Mouse (Mus musculus) kidney, postnatal 10 days (tissue): ENCODE results near the gene Nos1ap.

Source experiments
- DNase-seq: peaks from one replicate; pipeline ENCODE4 v3.0.0; 2021; ENCODE audit warnings: mixed read lengths

Nos1ap gene

DNA sequence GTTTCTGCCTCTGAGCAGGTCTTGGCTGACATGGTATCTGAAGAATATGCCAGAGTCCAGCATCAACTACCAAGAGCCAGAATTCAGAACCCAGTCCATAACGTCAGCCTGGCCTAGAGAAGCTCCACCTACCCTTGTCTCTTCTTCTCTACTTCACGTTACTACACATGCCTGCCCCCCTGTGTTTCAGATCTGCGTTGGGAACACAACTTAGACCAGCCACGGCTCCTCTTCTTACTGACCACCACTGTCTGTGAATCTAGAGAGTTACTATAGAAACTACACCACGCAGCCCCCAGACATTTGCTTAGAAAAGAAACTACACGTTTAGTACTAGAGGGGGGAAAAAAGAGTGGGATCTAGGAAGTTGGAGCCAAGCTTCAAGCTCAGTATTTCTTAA, 2.9 kb downstream of the Nos1ap start:
- no peak for DNase-seq

DNA sequence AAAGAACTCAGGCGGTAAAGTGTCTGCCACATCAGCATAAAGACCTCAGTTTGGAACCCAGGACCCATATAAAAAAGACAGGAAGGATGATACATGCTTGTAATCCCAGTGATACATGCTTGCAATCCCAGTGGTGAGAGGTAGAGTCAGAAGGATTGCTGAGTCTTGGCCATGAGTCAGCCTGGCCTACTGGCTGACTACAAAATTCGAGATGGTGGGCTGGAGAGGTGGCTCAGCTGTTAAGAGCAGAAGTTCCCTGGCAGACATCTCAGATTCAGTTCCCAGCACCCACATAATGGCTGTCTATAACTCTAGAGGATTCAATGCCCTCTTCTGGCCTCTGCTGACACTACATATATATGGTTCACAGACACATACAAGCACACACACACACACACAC, 5.7 kb downstream of the Nos1ap start:
- DNase-seq, result no peak

DNA sequence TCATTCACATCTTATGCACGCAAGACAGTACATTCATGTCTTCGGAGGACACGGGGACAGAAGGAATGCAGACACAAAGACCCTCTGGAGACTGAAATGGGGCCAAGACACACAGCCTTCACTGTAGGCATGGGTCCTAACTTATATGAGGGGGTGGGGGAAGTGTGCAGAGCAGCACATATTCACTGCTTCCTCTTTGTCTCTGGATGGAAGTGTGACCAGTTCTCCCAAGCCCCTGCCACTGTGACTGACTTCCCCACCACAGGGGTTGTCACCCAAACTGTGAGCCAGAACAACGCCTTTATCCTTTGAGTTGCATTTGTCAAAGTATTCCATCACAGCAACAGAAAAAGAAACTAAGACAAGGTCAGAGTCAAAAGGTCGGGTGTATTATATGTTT, 7.3 kb downstream of the Nos1ap start:
- no peak for DNase-seq

DNA sequence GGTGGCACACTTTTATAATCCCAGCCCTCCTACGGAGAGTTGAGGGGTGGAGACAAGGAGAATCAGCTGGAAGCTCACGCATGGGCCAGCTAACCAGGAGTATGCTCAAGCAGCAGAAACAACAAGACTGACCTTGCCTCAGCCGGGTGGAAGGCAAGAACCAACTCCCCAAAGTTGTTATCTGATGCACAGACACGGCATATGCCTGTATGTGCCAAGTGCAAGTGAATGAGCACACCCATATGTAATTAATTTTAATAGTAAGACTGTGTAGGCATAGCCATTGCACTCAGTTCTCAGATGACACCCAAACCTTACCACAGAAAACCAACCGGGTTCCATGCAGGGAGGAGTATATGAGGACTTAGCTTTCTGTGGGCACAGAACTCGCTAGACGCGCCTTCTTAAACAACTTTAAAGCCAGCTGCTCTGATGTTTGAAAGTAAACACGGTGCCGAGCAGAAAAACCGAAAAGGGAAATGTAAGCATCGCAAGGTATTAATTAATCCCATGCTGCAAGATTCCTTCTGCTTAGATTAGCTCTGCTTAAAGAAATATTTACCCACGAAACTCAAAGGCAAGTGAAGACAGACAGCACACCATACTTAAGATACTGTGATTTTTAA, 9.1 kb downstream of the Nos1ap start:
- no peak for DNase-seq

DNA sequence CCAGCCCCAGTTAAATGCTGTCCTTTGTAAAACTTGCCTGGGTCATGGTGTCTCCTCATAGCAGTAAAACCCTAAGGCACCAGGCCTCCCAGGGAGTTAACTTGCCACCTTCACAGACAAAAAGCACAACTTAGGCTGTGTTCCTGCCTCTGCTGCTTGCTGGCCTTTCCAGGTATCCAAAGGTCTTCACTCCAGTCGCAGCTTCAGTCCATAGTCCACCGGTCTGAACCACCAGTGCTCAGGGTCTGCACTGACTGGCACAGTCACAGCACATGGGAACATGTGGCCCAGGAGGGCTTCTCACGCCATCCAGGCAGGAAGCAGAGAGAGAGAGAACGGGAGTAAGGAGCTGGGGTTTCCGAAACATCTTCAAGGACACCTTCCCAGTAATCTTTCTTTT, 10.2 kb downstream of the Nos1ap start:
- no peak for DNase-seq

DNA sequence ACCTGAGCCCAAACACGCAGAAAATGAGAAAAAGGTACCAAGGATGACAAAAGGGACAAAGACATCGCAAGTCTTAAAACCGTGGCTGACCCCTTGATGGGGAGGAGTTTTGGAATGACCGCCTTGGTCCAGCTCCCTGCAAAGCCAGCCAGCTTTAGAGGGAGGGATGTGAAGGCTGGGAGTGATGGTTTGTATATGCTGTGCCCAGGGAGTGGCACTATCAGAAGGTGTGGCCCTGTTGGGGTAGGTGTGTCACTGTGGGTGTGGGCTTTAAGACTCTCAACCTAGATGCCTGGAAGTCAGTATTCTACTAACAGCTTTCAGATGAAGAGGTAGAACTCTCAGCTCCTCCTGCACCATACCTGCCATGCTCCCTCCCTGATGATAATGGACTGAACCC, 10.6 kb downstream of the Nos1ap start:
- no peak for DNase-seq

DNA sequence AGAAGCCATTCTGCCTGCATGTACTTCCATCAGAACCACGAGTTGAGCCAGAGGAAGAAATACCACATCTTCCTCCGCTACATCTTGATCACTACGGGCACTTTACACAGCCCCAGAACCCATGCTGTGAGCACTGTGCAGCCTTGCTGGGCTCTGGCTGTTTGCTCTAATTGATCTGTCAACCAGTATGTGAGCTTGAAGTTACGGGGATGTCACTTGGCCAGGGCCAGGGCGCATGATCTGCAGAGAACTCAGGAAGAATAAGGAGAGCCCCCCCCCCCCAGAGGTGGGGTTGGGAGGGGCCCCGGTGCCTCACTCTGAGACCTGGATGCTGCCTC, 13.0 kb downstream of the Nos1ap start:
- DNase-seq, result no peak

DNA sequence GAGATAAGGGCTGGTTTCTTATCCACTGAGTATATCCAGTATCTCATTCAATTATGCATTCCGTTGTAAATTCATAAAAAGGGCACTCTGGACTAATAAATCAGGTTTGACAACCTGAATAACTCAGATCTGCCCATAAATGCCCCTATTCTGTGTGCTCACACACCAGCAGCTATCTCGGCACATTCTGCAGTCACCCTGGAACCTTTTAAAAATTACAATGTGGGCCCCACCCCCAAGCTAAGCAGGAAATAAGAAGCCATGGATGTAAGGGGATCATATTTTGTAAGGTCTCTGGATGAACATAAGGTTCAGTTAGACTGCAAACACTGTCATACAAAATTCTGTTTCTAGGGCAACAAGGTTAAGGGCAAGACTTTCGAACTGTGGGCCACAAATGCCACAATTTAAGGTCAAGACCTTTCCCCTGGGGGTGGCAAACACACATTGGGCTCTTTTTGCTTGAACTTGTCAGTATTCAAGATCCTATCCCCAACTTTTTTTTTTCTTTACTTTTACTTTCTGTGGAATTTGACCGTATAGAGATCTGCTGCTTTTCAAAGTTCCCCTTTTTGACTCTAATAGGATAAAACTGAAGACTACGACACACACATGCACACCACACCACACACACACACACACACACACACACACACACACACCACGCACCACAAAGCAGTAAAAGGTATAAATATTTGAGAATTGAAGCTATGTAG, 13.5 kb downstream of the Nos1ap start:
- DNase-seq, result no peak

DNA sequence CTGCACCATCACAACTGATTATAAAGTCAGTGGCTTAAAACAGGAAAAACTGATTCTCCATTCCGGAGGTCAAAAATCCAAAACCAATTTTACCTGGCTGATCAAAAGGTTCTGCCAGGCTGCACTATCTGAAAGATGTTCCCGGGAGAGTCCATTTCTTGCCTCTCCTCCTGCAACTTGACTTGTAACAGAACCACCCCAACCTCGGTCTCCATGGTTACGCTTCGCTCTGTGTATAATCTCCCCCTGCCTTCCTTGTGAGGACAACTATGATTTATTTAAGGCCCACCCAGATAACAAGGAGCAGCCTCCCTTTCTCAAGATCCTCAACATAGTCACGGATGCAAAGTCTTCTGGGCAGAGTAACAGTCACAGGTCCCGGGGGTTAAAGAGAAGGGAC, 16.5 kb downstream of the Nos1ap start:
- no peak for DNase-seq

DNA sequence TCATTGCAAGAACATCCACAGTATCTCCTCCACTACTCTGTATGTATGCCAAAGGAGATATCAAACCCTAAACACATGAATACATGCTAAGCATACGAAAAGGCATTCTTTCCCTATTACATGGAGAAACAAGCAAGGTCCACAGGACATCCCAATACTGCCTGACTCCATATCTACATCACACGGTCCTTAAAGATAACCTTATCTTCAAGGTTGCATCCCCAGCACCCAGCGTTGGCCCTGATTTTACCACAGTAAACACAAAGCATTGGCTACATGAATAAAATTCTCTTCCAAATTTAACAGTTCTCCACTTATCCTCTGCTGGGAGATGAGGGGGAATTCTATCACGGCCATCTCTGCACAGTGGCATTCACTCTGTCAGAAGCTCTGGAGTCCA, 22.7 kb downstream of the Nos1ap start:
- no peak for DNase-seq

DNA sequence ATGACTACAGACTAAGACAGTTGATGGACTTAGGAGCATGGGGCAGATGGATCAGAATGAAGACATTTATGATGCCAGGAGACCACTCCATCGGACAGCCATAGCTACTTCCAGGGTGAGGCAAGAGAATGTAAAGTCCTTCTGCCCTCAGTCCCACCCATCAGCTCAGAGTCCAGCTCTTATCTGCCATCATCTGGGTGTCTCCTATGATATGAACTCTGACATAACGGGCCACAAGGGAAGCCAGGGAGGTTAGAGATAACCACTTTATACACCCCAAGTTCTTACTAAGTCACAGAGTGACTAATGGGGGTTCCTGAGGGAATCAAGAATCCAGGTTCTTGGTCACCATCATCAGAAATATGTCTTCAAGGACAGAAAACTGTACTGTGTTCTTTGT, 23.1 kb downstream of the Nos1ap start:
- DNase-seq, result no peak

DNA sequence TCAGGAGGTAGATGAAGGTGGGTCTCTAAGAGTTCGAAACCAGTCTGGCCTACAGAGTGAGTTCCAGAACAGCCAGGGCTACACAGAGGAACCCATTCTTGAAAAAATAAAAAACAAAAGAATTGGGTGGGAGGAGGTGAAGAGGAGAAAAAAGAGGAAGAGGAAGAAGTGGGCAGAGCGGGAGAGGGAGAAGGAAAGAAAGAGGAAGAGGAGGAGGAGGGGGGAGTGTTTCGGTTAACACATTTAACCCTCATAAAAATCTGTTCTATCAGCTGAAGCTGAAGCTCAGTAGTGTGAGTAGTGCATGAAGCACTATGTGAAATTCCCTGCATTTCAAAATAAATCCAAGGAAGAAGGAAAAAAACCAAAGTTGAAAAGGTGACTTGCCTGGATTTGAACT, 24.7 kb downstream of the Nos1ap start:
- DNase-seq, result no peak

DNA sequence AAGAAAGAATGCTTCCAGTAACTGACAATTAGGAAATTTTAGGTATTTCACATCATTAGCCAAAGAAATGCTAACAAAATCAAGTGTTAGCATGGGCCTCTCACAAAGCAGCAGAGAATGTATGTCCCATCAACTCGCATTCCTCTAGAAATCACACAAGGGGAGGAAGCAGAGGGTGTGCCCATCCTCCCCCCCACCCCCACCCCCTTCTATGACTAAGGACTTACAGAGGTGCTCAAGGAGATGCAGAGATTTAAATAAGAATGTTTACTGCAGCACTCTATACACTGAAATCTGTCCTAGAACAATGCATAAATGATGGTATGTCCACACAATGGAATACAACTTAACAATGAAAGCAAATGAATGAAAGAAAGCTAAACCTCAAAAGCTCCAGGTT, 27.2 kb downstream of the Nos1ap start:
- no peak for DNase-seq

DNA sequence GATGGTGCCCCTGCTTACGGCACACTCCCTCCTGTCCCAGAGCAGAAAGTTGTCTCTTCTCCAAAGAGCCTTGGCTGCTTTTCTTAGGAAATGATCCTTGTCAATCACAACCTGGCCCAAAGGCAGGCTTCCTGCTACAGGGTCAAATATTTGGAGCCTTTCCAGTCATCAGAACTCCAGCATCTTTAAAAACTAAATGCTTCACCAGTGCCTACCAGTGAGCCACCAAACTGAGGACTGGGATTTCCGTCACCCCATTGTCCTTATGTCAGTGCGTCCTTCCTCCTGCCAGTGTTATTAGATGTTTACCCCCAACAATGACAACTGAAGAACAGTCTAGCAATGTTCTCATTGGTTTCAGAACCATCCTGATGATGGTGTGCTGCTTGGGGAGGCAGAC, 28.9 kb downstream of the Nos1ap start:
- DNase-seq, result peak; percentile 30

DNA sequence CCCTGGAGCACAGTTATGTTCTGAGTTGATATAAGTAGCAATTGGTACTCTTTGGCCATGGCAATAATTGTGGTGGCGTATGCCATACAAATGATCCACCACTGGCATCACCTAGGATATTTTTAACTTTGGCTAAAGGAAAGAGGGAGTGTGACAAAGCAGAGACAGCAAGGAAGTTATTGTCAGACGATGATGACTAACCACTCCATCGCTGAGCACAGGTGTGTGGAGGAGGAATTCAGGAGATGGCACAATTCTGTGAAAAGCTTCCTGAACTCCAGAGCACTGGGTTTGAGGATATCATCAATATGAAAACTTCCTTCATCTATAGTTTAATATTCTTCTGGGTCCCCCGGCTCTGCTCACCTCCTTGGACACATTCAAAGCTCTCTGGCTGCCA, 31.7 kb downstream of the Nos1ap start:
- no peak for DNase-seq

DNA sequence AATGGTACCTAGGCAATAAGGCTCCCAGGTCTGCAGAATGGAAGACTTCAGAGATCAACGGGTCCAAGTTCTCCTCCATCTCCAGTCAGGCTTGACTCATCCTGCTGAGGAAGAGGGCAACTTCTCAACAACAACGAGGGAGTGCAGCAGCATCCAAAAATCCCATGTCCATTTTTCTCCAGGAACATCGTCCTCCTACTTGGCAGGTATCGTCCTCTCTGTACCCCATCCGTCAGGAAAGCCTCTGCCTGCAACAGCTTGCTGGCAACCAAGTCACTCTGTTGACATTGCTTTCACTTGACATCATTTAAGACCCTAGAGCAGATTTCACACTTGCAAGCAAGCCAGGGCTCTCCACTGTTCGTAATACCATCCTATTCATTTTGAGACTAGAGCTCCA, 33.0 kb downstream of the Nos1ap start:
- DNase-seq, result no peak

DNA sequence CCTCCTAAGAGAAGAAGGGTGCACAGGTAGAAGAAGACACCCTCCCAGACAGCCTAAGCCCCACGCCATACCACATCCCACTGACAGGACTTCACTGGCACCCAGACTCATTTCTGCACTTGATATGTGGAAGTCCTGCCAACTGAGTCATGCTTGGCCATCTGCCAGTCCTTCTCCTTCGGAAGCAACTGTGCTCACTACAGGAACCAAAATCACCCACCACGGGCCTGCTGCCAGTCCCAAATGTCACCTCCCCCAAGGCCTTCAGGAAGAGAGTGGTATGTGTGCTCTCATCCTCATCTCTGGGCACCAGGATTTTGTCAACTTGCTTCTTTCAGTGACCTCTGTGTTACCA, 34.7 kb downstream of the Nos1ap start:
- peak; percentile 78 for DNase-seq

DNA sequence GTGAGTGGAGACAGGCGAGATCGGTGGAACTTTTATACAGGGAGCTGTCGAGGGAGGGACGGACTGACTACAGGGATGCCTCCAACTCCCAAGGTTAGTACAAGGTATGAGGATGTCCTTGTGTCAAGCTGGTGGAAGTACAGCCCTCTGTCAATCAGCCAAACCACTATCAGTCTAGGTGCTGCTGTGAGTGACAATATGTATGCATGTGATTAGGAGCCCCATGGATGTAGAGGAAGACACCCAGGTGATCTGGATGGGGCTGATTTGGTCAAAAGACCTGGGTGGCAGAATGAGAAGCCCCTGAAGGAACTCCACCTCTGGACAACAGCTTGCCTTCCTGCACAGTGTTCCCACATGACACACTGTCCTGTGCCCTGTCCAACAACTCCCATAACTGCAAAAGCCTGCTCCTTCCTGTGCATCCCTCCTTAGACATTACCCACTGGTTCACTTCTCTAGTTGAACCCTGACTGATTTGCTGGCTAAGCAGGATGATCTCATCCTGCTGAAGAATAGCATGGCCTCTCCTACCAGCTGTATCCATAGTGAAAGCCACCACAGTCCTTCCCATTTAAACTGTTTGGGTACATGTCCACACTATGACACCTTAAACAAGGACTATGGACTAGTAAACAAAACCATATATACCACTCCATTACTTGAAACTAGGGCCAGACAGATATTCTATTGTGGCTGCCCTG, 35.3 kb downstream of the Nos1ap start:
- DNase-seq, result no peak

DNA sequence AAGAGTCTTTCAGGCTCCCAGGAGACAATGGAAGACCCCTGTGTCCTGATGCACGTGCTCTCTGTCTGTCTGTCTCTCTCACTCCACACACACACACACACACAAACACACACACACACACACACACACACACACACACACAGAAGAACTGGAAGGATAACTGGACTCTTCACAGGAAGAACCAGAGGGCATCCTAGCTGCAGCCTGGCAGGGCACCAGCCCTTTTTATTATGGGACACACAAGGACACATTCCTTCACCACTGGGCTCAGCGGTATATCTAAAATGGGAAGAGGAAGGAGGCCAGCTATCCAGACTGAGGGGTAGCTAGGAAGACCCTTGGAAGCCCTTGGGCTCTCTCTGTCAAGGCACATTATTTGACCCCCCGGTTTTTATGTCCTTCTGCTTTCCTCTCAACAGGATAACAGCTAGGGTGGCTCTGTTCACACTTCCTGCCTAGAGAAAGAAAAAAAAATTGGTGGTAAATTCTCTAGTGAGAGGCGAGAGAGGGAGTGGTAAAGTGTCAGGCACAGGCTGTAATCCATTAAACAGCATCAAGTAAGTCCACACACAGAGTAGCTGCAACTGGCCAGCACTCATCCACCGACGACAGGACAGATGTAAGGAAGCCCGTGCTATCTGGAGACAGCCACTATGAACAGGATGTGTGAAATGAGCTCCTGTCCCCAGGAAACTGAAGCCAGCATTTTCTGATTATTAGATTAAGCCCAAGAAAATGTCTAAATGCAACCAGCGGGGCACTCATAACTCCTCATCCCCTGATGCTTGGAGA, 38.8 kb downstream of the Nos1ap start:
- DNase-seq, result peak; percentile 45

DNA sequence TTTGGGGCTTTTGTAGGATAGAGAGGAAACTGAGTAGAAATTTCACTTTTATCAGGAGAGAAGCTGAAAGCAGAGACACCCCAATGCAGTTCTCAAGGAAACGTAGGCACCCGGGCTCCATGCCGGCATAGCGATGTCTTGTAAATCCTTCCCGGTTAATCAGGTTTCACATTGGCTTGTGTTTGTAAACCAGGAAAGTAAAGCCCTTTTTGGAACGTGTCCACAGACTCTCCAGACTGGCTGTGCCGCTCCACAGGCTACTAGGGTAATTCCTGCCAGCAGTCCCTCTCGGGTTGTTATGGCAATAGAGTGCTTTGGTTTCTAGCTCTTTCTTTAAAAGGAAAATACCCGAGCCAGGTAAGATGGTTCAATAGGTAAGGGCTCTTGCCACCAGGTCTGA, 40.6 kb downstream of the Nos1ap start:
- peak; percentile 34 for DNase-seq

DNA sequence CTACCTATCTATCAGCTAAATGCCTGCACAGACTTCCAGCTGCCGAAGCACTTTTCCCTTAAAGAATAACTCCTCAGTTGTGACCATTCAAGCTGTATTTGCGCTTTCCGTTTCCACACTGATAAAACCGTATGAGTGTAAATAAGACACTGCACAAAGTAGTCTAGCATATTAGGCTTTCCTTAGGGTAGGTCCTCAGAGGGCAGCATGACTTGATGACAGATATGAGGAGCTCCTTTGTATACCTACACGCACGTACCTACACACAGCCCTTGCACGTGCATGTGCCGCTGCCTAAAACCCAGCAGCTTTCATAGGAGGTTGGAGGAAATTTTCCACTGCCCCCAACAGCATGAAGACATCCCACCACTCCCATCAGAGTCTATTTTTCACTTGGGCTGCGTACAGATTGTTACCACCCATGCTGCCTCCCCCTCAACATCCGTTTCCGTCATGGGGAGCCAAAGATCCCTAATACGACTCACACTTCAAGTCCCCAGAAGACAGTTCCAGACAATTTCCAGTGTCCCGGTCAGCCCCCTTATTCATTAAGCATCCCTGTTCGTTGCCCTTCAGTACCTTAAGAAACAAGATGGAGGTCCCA, 41.4 kb downstream of the Nos1ap start:
- DNase-seq, result no peak

DNA sequence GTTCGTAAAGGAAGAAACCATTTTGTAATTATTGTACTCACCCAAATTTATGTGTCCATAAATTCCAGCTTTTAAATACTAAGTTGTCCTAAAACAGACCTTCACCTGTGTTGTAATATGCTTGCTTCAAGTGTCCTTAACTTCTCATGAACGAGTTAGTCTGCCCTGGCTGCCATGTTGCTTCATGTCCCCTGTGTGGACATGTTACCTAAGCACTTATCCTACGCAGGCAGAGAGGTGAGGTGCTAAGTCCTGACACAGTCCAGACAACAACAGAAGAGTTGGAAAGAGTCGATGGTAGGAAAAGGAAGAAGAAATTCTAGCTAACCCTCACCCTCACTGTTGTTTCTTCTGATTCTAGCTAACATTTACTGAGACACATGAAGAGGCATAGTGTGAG, 43.4 kb downstream of the Nos1ap start:
- DNase-seq, result no peak

DNA sequence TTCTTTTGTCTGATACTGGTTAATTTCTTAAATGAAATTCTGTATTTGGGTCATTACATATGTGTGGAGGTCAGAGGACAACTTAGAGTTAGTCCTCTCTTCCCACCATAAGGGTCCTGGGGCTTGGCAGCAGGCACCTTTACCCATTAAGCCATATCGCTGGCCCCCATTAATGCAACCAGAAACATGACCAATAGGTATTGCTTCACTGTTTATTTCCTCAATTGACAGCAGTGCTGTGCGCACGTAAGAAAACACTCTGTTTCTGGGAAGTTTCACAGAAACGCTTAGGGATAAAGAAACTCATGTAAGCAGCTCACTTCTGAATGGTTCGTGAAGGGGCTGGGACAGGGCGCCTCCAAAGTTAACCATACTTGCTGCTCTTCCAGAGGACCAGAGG, 44.4 kb downstream of the Nos1ap start:
- DNase-seq, result no peak
